Mouse (Mus musculus) neural tube, embryonic 15.5 days (tissue): ENCODE measurements around the gene Scml4. TPM values are rescaled to one million over a fixed set of nuclear protein-coding genes. Genes with fewer than 3 reads are reported as not detected.
A peak's percentile ranks its signal among the peaks of the same experiment; 100 is the strongest.

Source experiments
- ATAC-seq: fragments of 200-750 bp; cut with Nextera tagmentation; 2 replicates; pipeline ENCODE4 v1.8.0; 2017; ENCODE audit warnings: mild to moderate bottlenecking, moderate TSS enrichment, moderate library complexity; ENCODE audit not compliant: low FRiP score
- H3K27ac ChIP-seq: fragments of 300-500 bp; sonication (generic); replicated peaks from 2 replicates; pipeline ENCODE4 v1.5.1; 2015; ENCODE audit warnings: mild to moderate bottlenecking, inconsistent platforms
- H3K27me3 ChIP-seq: fragments of 300-500 bp; sonication (generic); replicated peaks from 2 replicates; pipeline ENCODE4 v1.6.1; 2015; ENCODE audit warnings: inconsistent platforms
- H3K36me3 ChIP-seq: fragments of 300-500 bp; sonication (generic); 2 replicates; pipeline ENCODE4 v1.6.1; 2015; ENCODE audit warnings: inconsistent platforms
- H3K4me1 ChIP-seq: fragments of 300-500 bp; sonication (generic); 2 replicates; pipeline ENCODE4 v1.6.1; 2015; ENCODE audit warnings: inconsistent platforms
- H3K4me2 ChIP-seq: fragments of 300-500 bp; sonication (generic); 2 replicates; pipeline ENCODE4 v1.6.1; 2015; ENCODE audit warnings: inconsistent platforms, mild to moderate bottlenecking, moderate library complexity
- H3K4me3 ChIP-seq: fragments of 300-500 bp; sonication (generic); replicated peaks from 2 replicates; pipeline ENCODE4 v1.5.1; 2015; ENCODE audit warnings: mild to moderate bottlenecking, inconsistent platforms
- H3K9ac ChIP-seq: fragments of 300-500 bp; sonication (generic); replicated peaks from 2 replicates; pipeline ENCODE4 v1.6.1; 2015; ENCODE audit warnings: mild to moderate bottlenecking, inconsistent platforms
- H3K9me3 ChIP-seq: fragments of 300-500 bp; sonication (generic); replicated peaks from 2 replicates; pipeline ENCODE4 v1.6.1; 2016; ENCODE audit warnings: inconsistent platforms
- WGBS: fragments of 180-500 bp; shearing (Covaris S2); methylation state at CpG from one replicate; pipeline ENCODE4 v1.1.7; 2015; ENCODE audit warnings: mixed read lengths; 5-methylcytosine and 5-hydroxymethylcytosine counted together
- polyA plus RNA-seq: library from polyadenylated mRNA; unstranded; fragments of >200 nt; fragmentation: Nextera tagmentation; extraction: Ambion mirVana; gene quantifications from 2 replicates; pipeline ENCODE4 v1.2.1, GENCODE M21; 2015

Scml4 gene
- polyA plus RNA-seq, 1 experiment from 2014 or later = 7.9 TPM

DNA sequence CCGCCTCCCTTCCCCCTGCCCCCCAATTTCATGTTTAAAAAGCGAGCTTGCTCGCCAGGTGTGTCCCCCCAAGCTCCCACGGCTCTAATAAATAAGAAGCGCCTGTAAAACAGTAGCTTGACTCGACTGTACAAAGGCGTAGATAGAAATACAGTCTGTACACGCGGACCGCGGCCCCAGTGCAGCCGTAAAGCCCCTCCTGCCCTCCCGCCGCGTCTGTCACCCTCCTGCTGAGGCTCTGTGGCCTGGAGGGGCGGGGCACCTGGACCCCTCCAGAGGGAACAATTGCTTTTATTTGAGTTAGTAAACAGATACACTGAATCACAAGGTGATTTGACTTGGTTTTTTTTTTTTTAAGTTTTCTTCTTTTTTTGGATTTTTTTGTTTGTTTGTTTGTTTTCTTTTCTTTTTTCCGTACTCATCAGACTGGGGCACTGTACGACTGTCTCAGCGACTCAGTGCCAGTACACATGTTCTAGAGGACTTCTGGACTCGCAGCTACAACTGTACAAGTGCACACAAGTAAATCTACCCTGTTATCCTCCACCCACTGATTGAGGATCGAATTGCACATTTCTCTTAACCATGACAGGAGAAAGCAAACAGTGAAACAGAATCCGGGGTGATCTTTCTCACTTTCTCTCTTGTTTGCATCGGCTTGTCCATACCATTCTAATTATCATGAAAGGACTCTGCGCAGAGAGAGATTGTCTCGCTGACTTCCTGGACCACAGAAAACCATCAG, 142.7 kb downstream of the Scml4 start:
- ATAC-seq = no peak
- peak overlapping the region; percentile 24 for H3K4me3 ChIP-seq
- 8% methylated on average over 25 of the region's 25 CpGs for WGBS

GRCm38 (mm10) chr10:43003466-43003757, 143.2 kb downstream of the Scml4 start:
- no peak for ATAC-seq
- no peaks in the 10 kb centered on the region for H3K27me3 ChIP-seq
- no peak overlapping the region for H3K9ac ChIP-seq
- 37% methylated on average over 5 of the region's 5 CpGs for WGBS
- no peaks in the 10 kb centered on the region for H3K36me3 ChIP-seq
- no peak overlapping the region for H3K4me3 ChIP-seq
- H3K4me1 ChIP-seq = peaks cover 20% of the 10 kb centered on the region
- no peaks in the 10 kb centered on the region for H3K9me3 ChIP-seq
- no peak overlapping the region for H3K27ac ChIP-seq
- no peak overlapping the region for H3K4me2 ChIP-seq

More for the DNA sequence above, 142.7 kb downstream of the Scml4 start:
- Histone ChIP-seq H3K4me2 (peak overlapping the region; percentile 54), H3K9me3 (no peaks in the 10 kb centered on the region), H3K27me3 (no peaks in the 10 kb centered on the region), H3K27ac (no peak overlapping the region), H3K4me1 (peaks cover 18% of the 10 kb centered on the region), H3K36me3 (no peaks in the 10 kb centered on the region), H3K9ac (no peak overlapping the region)

GRCm38 (mm10) chr10:43004174-43004734, 144.1 kb downstream of the Scml4 start:
- Histone ChIP-seq H3K4me2 (no peak overlapping the region), H3K4me1 (peaks cover 20% of the 10 kb centered on the region), H3K27ac (no peak overlapping the region), H3K9ac (no peak overlapping the region), H3K36me3 (no peaks in the 10 kb centered on the region), H3K27me3 (no peaks in the 10 kb centered on the region), H3K9me3 (no peaks in the 10 kb centered on the region), H3K4me3 (no peak overlapping the region)
- 93% methylated on average over 16 of the region's 16 CpGs for WGBS
- no peak for ATAC-seq

DNA sequence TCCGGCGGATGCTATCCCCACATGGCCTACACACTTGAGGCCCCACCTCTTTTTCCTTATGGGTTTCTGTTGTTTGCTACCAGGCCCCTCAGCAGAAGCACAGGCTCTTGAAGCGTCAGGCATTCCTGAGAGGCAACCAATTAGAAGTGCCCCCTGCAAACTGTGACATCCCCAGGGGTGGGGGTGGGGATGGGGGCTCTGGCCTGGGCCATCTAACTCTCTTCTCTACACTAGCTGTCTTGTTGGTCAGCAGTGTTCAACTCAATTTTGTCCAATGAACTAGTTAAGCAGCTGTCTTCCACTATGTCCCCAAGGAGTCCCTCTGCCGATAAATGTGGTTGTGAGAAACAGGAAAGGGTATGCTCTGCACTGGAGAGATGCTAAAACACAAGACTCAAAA, 144.9 kb downstream of the Scml4 start:
- 84% methylated on average over 4 of the region's 4 CpGs for WGBS

DNA sequence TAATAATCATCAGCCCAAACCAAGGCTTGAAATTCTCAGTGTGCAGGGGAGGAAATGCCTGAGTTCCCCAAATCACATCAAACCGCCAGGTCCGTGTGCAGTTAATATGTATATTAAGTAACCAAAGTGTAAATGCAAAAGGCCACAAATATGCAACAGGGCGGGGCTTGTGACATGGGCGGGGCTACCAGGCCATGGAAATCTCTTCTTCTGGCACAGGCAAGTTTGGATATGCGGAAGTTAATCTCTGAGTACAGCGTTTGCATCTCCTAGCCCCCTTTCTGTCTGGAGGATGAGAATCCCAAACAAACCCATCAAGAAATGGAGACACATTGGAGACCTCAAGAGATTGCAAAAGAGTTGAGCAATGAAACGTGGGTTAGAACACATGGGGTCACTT, 145.5 kb downstream of the Scml4 start:
- WGBS = 89% methylated on average over 7 of the region's 7 CpGs
- Histone ChIP-seq H3K4me3 (no peak overlapping the region), H3K4me1 (peaks cover 20% of the 10 kb centered on the region), H3K9me3 (no peaks in the 10 kb centered on the region), H3K27me3 (no peaks in the 10 kb centered on the region), H3K36me3 (no peaks in the 10 kb centered on the region), H3K9ac (no peak overlapping the region), H3K27ac (no peak overlapping the region), H3K4me2 (no peak overlapping the region)
- ATAC-seq = no peak

More for the DNA sequence above, 144.9 kb downstream of the Scml4 start:
- no peak overlapping the region for H3K9ac ChIP-seq
- H3K4me3 ChIP-seq = no peak overlapping the region
- ATAC-seq = no peak
- no peak overlapping the region for H3K4me2 ChIP-seq
- no peaks in the 10 kb centered on the region for H3K9me3 ChIP-seq
- H3K36me3 ChIP-seq = no peaks in the 10 kb centered on the region
- no peak overlapping the region for H3K27ac ChIP-seq
- peaks cover 20% of the 10 kb centered on the region for H3K4me1 ChIP-seq
- H3K27me3 ChIP-seq = no peaks in the 10 kb centered on the region

- Histone ChIP-seq H3K9me3 (no peaks in the 10 kb centered on the region), H3K27ac (no peak overlapping the region), H3K27me3 (no peaks in the 10 kb centered on the region), H3K4me3 (no peak overlapping the region), H3K9ac (no peak overlapping the region), H3K4me1 (peaks cover 20% of the 10 kb centered on the region), H3K36me3 (no peaks in the 10 kb centered on the region), H3K4me2 (no peak overlapping the region)
- WGBS = 74% methylated on average over 4 of the region's 4 CpGs
- no peak for ATAC-seq
These were observed 146.4 kb downstream of the Scml4 start for GRCm38 (mm10) chr10:43006534-43006933.

- peaks cover 9% of the 10 kb centered on the region; the same call in 1 of the 2 replicates for H3K4me1 ChIP-seq
- H3K27me3 ChIP-seq = no peaks in the 10 kb centered on the region
- H3K36me3 ChIP-seq = no peaks in the 10 kb centered on the region
- H3K4me3 ChIP-seq = no peak overlapping the region
- H3K27ac ChIP-seq = no peak overlapping the region
- H3K9me3 ChIP-seq = no peaks in the 10 kb centered on the region
- WGBS = 57% methylated on average over 11 of the region's 11 CpGs
- ATAC-seq = no peak
- H3K4me2 ChIP-seq = no peak overlapping the region
- H3K9ac ChIP-seq = no peak overlapping the region
These were observed 147.9 kb downstream of the Scml4 start for GRCm38 (mm10) chr10:43008116-43008515.

Other genes starting within 250 kb of the Scml4 start
- 15.8 and 19.3 TPM in 2 replicates for gene Sec63, start 98.9 kb upstream of the Scml4 start, polyA plus RNA-seq